Mouse (Mus musculus) testis, postnatal 14 days (tissue): ENCODE measurements around the gene Chchd5.

Experiments
- DNase-seq: peaks from one replicate; pipeline ENCODE4 v3.0.0; 2021; ENCODE audit warnings: low spot score

Gene Chchd5

GRCm38 (mm10) chr2:129152751-129153150 lies 23.3 kb downstream of the Chchd5 start:
- DNase-seq: no peak

- no peak for DNase-seq
Observed at GRCm38 (mm10) chr2:129164815-129165214, 35.3 kb downstream of the Chchd5 start.

DNA sequence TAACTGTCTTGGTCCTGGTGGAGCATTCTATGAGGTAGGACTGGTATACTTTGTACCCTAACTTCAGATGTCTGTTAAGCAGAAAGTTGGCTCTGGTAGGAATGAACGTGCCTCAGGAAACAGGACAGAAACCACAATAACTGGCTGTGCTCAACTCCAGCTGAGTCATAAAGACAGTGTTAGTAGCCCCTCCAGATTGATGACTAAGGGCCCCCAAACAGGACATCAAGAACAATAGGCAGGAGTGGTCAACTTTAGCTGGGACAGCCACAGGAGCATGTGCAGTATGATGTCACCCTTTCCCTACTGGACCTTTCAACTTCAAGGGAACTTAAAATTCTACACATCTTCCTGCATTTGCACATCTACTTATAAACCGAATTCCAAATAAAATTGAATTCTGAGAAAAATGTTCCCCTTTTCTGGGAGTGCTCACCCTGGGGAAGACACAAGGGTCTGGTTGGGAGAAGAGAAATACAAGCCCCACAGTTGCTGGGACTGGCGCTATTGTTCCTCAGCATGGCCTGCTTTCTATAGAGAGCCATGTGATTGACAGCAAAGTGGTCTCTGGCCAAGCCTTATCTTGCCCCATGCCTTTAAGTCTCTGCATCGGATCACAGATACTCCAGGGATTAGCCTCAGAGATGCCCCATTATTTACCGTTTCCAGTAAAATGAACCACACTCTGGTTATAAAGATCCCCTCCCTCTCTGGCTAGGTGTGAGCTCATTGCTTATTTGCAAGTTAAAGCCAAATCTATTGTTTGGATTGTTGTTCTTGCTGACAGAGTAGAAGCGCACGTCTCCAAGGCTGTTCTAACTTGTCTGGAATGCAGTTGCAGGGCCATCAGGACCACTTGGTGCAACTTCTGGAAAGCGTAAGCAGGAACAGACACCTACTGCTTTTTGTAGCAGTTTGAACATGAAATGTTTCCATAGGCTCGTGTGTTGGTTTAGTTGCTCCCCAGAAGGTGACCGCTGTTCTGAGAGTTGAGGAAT lies 37.3 kb downstream of the Chchd5 start:
- DNase-seq: no peak

- no peak for DNase-seq
Observed at GRCm38 (mm10) chr2:129173386-129173785, 43.9 kb downstream of the Chchd5 start.

DNA sequence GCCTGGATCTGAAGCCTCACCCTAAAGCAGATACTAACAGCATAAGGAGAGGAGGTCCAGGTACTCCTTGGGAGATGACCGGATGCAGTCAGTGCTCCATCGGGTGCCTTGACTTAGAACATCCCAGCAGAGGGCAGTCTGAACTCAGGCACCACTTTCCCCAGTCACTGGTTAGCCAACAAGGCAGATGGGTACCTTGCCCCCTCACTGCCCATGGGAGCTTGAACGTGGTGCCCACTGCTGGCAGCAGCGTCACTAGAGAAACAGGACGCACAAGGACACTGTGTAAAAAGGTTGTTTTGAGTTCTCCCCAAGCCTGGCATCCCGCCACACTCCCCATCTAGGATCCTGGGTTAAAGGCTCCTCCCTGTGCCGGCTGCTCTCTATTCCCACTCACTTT lies 45.0 kb downstream of the Chchd5 start:
- DNase-seq: no peak

DNA sequence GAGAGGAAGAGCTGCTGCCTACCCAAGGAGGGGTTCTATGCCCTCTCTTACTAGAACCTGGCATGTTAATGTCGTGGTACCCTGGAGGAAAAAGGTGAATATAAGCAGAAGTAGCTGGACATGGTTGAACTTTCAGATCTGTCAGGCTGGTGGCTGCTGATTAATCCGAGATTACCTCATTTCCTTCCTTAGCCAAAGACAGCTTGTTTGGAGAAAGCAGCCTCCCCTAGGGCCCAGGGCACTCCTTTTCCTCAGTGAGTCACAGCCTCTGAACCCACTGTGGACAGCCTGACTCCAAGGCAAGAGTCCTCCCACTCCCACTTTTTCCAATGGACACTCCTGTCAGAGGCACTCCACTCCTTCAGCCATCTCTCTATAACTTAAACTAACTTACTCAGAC lies 46.1 kb downstream of the Chchd5 start:
- DNase-seq: no peak

GRCm38 (mm10) chr2:129176676-129177420 lies 47.3 kb downstream of the Chchd5 start:
- DNase-seq: no peak

- DNase-seq: no peak
Observed at GRCm38 (mm10) chr2:129177661-129178060, 48.2 kb downstream of the Chchd5 start.

DNA sequence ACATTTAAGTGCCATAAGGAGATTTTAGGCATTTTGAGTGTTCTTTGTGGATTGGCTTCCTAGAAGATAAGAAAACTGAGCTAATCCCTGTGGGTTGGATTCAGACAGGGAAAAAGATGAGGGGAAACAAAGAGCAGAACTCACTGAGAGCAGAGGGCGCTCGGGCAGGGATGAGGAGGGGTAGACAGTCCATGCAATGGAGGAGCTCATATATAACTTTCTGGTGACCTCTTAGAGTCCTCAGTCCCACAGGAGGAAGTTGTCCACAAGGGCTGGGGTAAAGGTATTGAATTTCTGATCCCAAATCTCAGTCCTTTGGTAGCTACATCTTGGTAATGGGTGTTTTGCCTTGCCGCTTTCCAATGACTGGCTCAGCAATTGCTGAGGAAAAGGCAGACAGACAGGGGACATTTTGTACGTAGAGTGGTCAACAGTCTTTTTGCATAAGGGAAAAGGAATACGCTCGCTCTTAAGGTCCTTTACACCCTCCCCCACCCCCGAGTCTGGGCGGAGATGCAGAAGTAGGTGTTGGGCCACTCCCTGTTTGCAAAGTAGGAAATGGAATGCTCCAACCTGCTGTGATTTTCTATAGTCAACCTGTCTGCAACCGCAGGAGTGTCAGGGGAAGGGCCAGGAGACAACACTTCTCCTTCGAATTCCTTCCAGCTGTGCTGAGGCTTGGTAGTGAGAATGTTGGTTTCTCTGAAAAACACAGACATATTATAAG lies 48.8 kb downstream of the Chchd5 start:
- no peak for DNase-seq

DNA sequence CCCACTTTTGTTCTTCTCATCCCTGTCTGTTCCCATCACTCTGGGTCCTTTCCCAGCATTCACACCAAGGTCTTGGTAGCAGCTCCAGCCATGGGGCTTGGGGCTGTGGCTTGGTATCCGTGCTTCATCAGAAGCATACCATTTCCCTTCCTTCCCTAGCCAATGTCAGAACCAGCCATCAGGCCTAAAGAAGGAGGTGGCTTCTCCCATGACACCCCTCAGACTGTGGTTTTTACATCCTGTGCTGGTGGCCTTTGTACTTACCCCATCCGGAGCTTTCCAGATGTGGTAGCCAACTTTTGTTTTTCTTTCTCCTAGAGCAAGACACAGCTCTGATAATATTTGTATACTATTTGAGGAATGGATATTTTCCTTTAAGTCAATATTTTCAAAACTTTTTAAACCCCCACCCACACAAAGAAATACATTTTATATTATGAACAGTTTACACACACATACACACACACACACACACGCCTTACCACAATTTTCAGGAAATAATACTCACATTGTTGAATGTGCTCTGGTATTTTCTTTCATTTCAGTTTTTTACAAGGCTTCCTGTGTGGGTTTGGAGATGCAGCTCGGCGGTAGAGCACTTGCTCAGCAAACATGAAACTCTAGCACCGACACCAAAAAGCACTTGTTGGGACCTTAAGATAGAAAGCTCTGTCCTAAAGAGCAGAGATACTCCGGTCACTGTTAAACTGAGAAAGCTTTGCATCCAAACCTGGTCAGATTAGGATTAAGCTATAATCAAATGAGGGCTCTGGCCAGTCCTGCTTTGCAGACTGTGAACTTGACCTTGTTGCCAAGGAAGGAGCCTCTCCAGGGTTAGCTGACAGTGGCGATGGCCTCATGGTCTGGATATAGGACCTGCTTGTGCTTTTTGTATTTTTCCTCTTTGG lies 50.7 kb downstream of the Chchd5 start:
- DNase-seq: no peak

DNA sequence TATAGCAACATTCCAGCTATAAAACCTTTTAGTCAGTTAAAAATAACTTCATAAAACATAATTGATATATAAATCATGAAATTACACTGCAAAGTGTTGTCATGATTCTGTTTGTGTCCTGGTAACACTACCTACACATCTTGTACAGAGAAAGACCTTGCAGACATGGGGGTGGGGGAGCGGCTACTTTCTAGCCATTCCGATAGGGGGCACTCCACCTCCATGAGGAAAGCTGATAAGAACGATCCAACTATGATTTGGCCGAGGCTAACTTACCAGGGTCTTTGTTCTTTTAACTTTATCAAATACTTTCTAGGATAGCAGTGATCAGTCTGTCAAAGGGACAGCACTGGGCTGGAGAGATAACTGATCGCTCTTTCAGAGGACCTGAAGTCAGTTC lies 52.0 kb downstream of the Chchd5 start:
- no peak for DNase-seq

DNA sequence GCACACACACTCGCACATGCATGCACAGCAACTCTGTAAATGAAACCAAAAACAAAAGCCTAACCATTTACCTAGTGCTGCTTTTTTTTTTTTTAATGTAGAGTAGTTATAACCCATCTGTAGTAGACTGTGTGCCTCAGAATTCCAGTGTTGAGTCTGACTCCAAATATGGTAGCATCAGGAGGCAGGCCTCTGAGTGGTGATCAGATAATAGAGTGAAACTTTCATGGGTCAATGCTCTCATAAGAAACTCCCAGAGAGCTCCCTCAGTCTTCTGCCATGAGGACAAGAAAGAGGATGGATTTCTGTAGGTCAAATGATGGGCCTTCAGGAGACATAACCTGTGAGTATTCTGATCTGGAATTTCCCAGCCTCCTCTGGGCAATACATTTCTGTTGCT lies 52.9 kb downstream of the Chchd5 start:
- no peak for DNase-seq

GRCm38 (mm10) chr2:129183561-129184031 lies 54.1 kb downstream of the Chchd5 start:
- no peak for DNase-seq
